Mouse (Mus musculus) limb, embryonic 11.5 days (tissue): ENCODE data around the gene 2610528J11Rik. TPM values are rescaled to one million over a fixed set of nuclear protein-coding genes. Genes with fewer than 3 reads are reported as not detected.
A peak's percentile ranks its signal among the peaks of the same experiment; 100 is the strongest.

Experiments used
- ATAC-seq: fragments of 200-750 bp; cut with Nextera tagmentation; 2 replicates; pipeline ENCODE4 v1.8.0; 2017; ENCODE audit warnings: low read depth; ENCODE audit not compliant: insufficient number of reproducible peaks, low FRiP score, low TSS enrichment
- DNase-seq: peaks from one replicate; pipeline ENCODE4 v3.0.0-alpha.2; 2015; ENCODE audit warnings: low spot score
- H3K27ac ChIP-seq: fragments of 300-500 bp; sonication (generic); replicated peaks from 2 replicates; pipeline ENCODE4 v1.5.1; 2014; ENCODE audit warnings: low read depth, mild to moderate bottlenecking, low read length
- H3K27me3 ChIP-seq: fragments of 300-500 bp; sonication (generic); 2 replicates; pipeline ENCODE4 v1.6.1; 2014; ENCODE audit warnings: mild to moderate bottlenecking, low read length, mixed read lengths; ENCODE audit not compliant: control insufficient read depth, insufficient read depth
- H3K36me3 ChIP-seq: fragments of 300-500 bp; sonication (generic); 2 replicates; pipeline ENCODE4 v1.6.1; 2014; ENCODE audit warnings: mild to moderate bottlenecking, low read length, moderate library complexity, mixed read lengths; ENCODE audit not compliant: control insufficient read depth, insufficient read depth
- H3K4me1 ChIP-seq: fragments of 300-500 bp; sonication (generic); 2 replicates; pipeline ENCODE4 v1.6.1; 2014; ENCODE audit warnings: low read length, mixed read lengths; ENCODE audit not compliant: control insufficient read depth, insufficient read depth
- H3K4me2 ChIP-seq: fragments of 300-500 bp; sonication (generic); 2 replicates; pipeline ENCODE4 v1.6.1; 2014; ENCODE audit warnings: low read depth, mild to moderate bottlenecking, moderate library complexity; ENCODE audit not compliant: severe bottlenecking
- H3K4me3 ChIP-seq: fragments of 300-500 bp; sonication (generic); 2 replicates; pipeline ENCODE4 v1.5.1; 2014; ENCODE audit warnings: low read depth, low read length
- H3K9ac ChIP-seq: fragments of 300-500 bp; sonication (generic); 2 replicates; pipeline ENCODE4 v1.6.1; 2014; ENCODE audit warnings: mild to moderate bottlenecking, low read length
- H3K9me3 ChIP-seq: fragments of 300-500 bp; sonication (generic); 2 replicates; pipeline ENCODE4 v1.6.1; 2016; ENCODE audit warnings: low read length; ENCODE audit not compliant: control insufficient read depth
- WGBS: fragments of 180-500 bp; shearing (Covaris S2); extraction: QIAGEN DNeasy Blood & Tissue Kit; methylation state at CpG from one replicate; pipeline ENCODE4 v1.1.7; 2014; 5-methylcytosine and 5-hydroxymethylcytosine counted together
- polyA plus RNA-seq: library from polyadenylated mRNA; unstranded; fragments of >200 nt; fragmentation: Nextera tagmentation; extraction: Ambion mirVana; gene quantifications from 2 replicates; pipeline ENCODE4 v1.2.1, GENCODE M21; 2014

The 2610528J11Rik gene
- polyA plus RNA-seq, 1 experiment from 2014 or later, result 1.0 TPM

GRCm38 (mm10) chr4:118532663-118533062 is 5.9 kb downstream of the 2610528J11Rik start:
- no peak for DNase-seq
- Histone ChIP-seq H3K27ac (no peak overlapping the region), H3K4me2 (no peak overlapping the region), H3K27me3 (no peaks in the 10 kb centered on the region), H3K4me3 (no peak overlapping the region), H3K9ac (no peak overlapping the region), H3K9me3 (no peaks in the 10 kb centered on the region), H3K4me1 (no peaks in the 10 kb centered on the region), H3K36me3 (no peaks in the 10 kb centered on the region)
- 71% methylated on average over 5 of the region's 5 CpGs for WGBS
- ATAC-seq, result no peak

GRCm38 (mm10) chr4:118533156-118533555 is 6.4 kb downstream of the 2610528J11Rik start:
- ATAC-seq (no peak), DNase-seq (no peak)
- H3K4me2 ChIP-seq, result no peak overlapping the region
- no peaks in the 10 kb centered on the region for H3K36me3 ChIP-seq
- no peaks in the 10 kb centered on the region for H3K4me1 ChIP-seq
- no peak overlapping the region for H3K4me3 ChIP-seq
- H3K9ac ChIP-seq, result no peak overlapping the region
- no peaks in the 10 kb centered on the region for H3K27me3 ChIP-seq
- no peaks in the 10 kb centered on the region for H3K9me3 ChIP-seq
- WGBS, result 64% methylated on average over 3 of the region's 4 CpGs
- H3K27ac ChIP-seq, result no peak overlapping the region

GRCm38 (mm10) chr4:118533605-118534004 is 6.8 kb downstream of the 2610528J11Rik start:
- no peaks in the 10 kb centered on the region for H3K36me3 ChIP-seq
- no peaks in the 10 kb centered on the region for H3K27me3 ChIP-seq
- H3K9ac ChIP-seq, result no peak overlapping the region
- DNase-seq, result no peak
- H3K4me1 ChIP-seq, result no peaks in the 10 kb centered on the region
- H3K9me3 ChIP-seq, result no peaks in the 10 kb centered on the region
- H3K4me2 ChIP-seq, result no peak overlapping the region
- ATAC-seq, result no peak
- WGBS, result 83% methylated on average over 7 of the region's 7 CpGs
- H3K4me3 ChIP-seq, result no peak overlapping the region
- H3K27ac ChIP-seq, result no peak overlapping the region

GRCm38 (mm10) chr4:118535610-118536009 is 8.8 kb downstream of the 2610528J11Rik start:
- no peak overlapping the region for H3K9ac ChIP-seq
- H3K36me3 ChIP-seq, result no peaks in the 10 kb centered on the region
- no peaks in the 10 kb centered on the region for H3K9me3 ChIP-seq
- DNase-seq (no peak), ATAC-seq (no peak)
- H3K4me2 ChIP-seq, result no peak overlapping the region
- H3K27ac ChIP-seq, result no peak overlapping the region
- H3K4me3 ChIP-seq, result no peak overlapping the region
- WGBS, result 82% methylated on average over 6 of the region's 6 CpGs
- no peaks in the 10 kb centered on the region for H3K4me1 ChIP-seq
- no peaks in the 10 kb centered on the region for H3K27me3 ChIP-seq

GRCm38 (mm10) chr4:118537801-118538200 is 11.0 kb downstream of the 2610528J11Rik start:
- Histone ChIP-seq H3K27me3 (0 out of 2 replicates have a peak, but pooled peaks cover 2% of the 10 kb centered on the region), H3K4me3 (no peak overlapping the region), H3K9ac (no peak overlapping the region), H3K36me3 (no peaks in the 10 kb centered on the region), H3K9me3 (no peaks in the 10 kb centered on the region), H3K27ac (no peak overlapping the region), H3K4me2 (no peak overlapping the region), H3K4me1 (no peaks in the 10 kb centered on the region)
- no peak for DNase-seq
- ATAC-seq, result no peak
- WGBS, result 42% methylated on average over 6 of the region's 6 CpGs

GRCm38 (mm10) chr4:118539904-118540303 is 13.1 kb downstream of the 2610528J11Rik start:
- H3K4me1 ChIP-seq, result no peaks in the 10 kb centered on the region; the same call in 1 of the 2 replicates
- ATAC-seq, result no peak
- WGBS, result 24% methylated on average over 10 of the region's 10 CpGs
- no peak for DNase-seq
- no peak overlapping the region for H3K9ac ChIP-seq
- H3K27me3 ChIP-seq, result 0 out of 2 replicates have a peak, but pooled peaks cover 2% of the 10 kb centered on the region
- no peaks in the 10 kb centered on the region for H3K36me3 ChIP-seq
- H3K4me2 ChIP-seq, result no peak overlapping the region
- no peak overlapping the region for H3K4me3 ChIP-seq
- no peak overlapping the region for H3K27ac ChIP-seq
- H3K9me3 ChIP-seq, result no peaks in the 10 kb centered on the region

- Histone ChIP-seq H3K9ac (no peak overlapping the region), H3K4me3 (no peak overlapping the region), H3K27me3 (0 out of 2 replicates have a peak, but pooled peaks cover 2% of the 10 kb centered on the region), H3K27ac (no peak overlapping the region), H3K4me2 (no peak overlapping the region), H3K9me3 (no peaks in the 10 kb centered on the region), H3K36me3 (no peaks in the 10 kb centered on the region), H3K4me1 (no peaks in the 10 kb centered on the region; the same call in 1 of the 2 replicates)
- DNase-seq (no peak), ATAC-seq (no peak)
- WGBS, result 60% methylated on average over 9 of the region's 9 CpGs
Measured at GRCm38 (mm10) chr4:118542510-118543157, 15.8 kb downstream of the 2610528J11Rik start.

GRCm38 (mm10) chr4:118543158-118543530 is 16.3 kb downstream of the 2610528J11Rik start:
- H3K27me3 ChIP-seq, result 0 out of 2 replicates have a peak, but pooled peaks cover 2% of the 10 kb centered on the region
- H3K27ac ChIP-seq, result no peak overlapping the region
- WGBS, result 17% methylated on average over 13 of the region's 13 CpGs
- peak; percentile 29 for DNase-seq
- no peaks in the 10 kb centered on the region; the same call in 1 of the 2 replicates for H3K4me1 ChIP-seq
- peak overlapping the region; percentile 28 for H3K4me3 ChIP-seq
- no peak overlapping the region for H3K9ac ChIP-seq
- H3K9me3 ChIP-seq, result no peaks in the 10 kb centered on the region
- no peaks in the 10 kb centered on the region for H3K36me3 ChIP-seq
- H3K4me2 ChIP-seq, result peak overlapping the region; percentile 55
- no peak for ATAC-seq
